Mouse (Mus musculus) neural tube, embryonic 15.5 days (tissue): Measurements from ENCODE around the gene Lemd2. TPM values are rescaled to one million over a fixed set of nuclear protein-coding genes. Genes with fewer than 3 reads are reported as not detected.
A peak's percentile ranks its signal among the peaks of the same experiment; 100 is the strongest.

Experiments
- ATAC-seq: fragments of 200-750 bp; cut with Nextera tagmentation; 2 replicates; pipeline ENCODE4 v1.8.0; 2017; ENCODE audit warnings: mild to moderate bottlenecking, moderate TSS enrichment, moderate library complexity; ENCODE audit not compliant: low FRiP score
- H3K27ac ChIP-seq: fragments of 300-500 bp; sonication (generic); replicated peaks from 2 replicates; pipeline ENCODE4 v1.5.1; 2015; ENCODE audit warnings: mild to moderate bottlenecking, inconsistent platforms
- H3K27me3 ChIP-seq: fragments of 300-500 bp; sonication (generic); replicated peaks from 2 replicates; pipeline ENCODE4 v1.6.1; 2015; ENCODE audit warnings: inconsistent platforms
- H3K36me3 ChIP-seq: fragments of 300-500 bp; sonication (generic); 2 replicates; pipeline ENCODE4 v1.6.1; 2015; ENCODE audit warnings: inconsistent platforms
- H3K4me1 ChIP-seq: fragments of 300-500 bp; sonication (generic); 2 replicates; pipeline ENCODE4 v1.6.1; 2015; ENCODE audit warnings: inconsistent platforms
- H3K4me2 ChIP-seq: fragments of 300-500 bp; sonication (generic); 2 replicates; pipeline ENCODE4 v1.6.1; 2015; ENCODE audit warnings: inconsistent platforms, mild to moderate bottlenecking, moderate library complexity
- H3K4me3 ChIP-seq: fragments of 300-500 bp; sonication (generic); replicated peaks from 2 replicates; pipeline ENCODE4 v1.5.1; 2015; ENCODE audit warnings: mild to moderate bottlenecking, inconsistent platforms
- H3K9ac ChIP-seq: fragments of 300-500 bp; sonication (generic); replicated peaks from 2 replicates; pipeline ENCODE4 v1.6.1; 2015; ENCODE audit warnings: mild to moderate bottlenecking, inconsistent platforms
- H3K9me3 ChIP-seq: fragments of 300-500 bp; sonication (generic); replicated peaks from 2 replicates; pipeline ENCODE4 v1.6.1; 2016; ENCODE audit warnings: inconsistent platforms
- WGBS: fragments of 180-500 bp; shearing (Covaris S2); methylation state at CpG from one replicate; pipeline ENCODE4 v1.1.7; 2015; ENCODE audit warnings: mixed read lengths; 5-methylcytosine and 5-hydroxymethylcytosine counted together
- polyA plus RNA-seq: library from polyadenylated mRNA; unstranded; fragments of >200 nt; fragmentation: Nextera tagmentation; extraction: Ambion mirVana; gene quantifications from 2 replicates; pipeline ENCODE4 v1.2.1, GENCODE M21; 2015

Lemd2 gene
- polyA plus RNA-seq, 1 experiment from 2014 or later: 19.7 TPM

GRCm38 (mm10) chr17:27152976-27153723, 51.1 kb downstream of the Lemd2 start:
- Histone ChIP-seq H3K9me3 (no peaks in the 10 kb centered on the region), H3K9ac (no peak overlapping the region), H3K4me1 (peaks cover 28% of the 10 kb centered on the region), H3K4me3 (no peak overlapping the region), H3K36me3 (no peaks in the 10 kb centered on the region), H3K27ac (0 out of 2 replicates have a peak overlapping the region, but pooled peaks have one; percentile 15), H3K27me3 (no peaks in the 10 kb centered on the region), H3K4me2 (no peak overlapping the region)
- 68% methylated on average over 8 of the region's 8 CpGs for WGBS
- ATAC-seq: no peak

DNA sequence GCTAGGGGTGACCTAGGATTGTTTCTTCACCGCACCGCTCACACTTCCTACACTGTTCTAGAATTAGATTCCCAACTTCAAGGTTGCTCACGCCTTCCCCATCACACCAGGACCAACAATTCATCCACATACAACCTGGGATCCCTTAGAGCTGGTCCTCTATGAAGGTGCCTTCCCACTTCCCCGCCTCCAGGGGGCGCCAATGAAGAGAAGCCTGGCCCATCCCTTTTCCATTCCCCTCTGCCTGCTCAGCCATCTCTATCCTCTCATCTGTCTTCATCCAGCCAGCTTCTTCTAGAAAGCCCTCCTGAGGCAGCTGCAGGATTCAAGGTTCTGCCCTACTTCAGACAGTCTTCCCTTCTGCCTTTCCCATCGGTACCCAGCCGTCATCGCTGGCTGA, 52.9 kb downstream of the Lemd2 start:
- H3K4me1 ChIP-seq: peaks cover 35% of the 10 kb centered on the region

DNA sequence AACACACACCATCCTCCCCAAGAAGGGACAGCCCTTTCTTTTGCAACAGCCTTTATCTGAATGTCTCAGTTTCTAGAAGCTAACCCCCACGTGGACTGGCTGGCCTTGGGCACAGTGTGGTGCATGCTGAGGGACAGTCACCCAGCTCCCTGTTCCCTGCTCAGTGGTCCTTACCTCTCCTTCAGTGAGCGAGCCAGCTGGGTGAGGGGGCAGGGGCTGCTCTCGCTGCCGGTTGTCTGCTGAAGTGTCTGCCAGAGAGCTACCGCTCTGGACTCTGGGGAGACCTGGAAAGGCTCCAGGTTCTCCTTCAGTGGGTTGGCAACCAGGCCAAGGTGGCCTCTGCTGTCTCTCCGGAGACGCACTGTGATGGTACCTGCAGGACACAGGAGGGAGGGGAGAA, 53.4 kb downstream of the Lemd2 start:
- no peak overlapping the region for H3K4me2 ChIP-seq
- no peaks in the 10 kb centered on the region for H3K36me3 ChIP-seq
- H3K4me3 ChIP-seq: no peak overlapping the region
- H3K4me1 ChIP-seq: peaks cover 40% of the 10 kb centered on the region
- H3K9ac ChIP-seq: no peak overlapping the region
- no peak overlapping the region for H3K27ac ChIP-seq
- no peak for ATAC-seq
- 57% methylated on average over 7 of the region's 7 CpGs for WGBS
- H3K27me3 ChIP-seq: no peaks in the 10 kb centered on the region
- H3K9me3 ChIP-seq: no peaks in the 10 kb centered on the region

More for the DNA sequence above, 52.9 kb downstream of the Lemd2 start:
- H3K9me3 ChIP-seq: no peaks in the 10 kb centered on the region
- H3K27ac ChIP-seq: no peak overlapping the region
- no peak overlapping the region for H3K9ac ChIP-seq
- no peak for ATAC-seq
- no peaks in the 10 kb centered on the region for H3K27me3 ChIP-seq
- WGBS: 71% methylated on average over 8 of the region's 8 CpGs
- no peak overlapping the region for H3K4me2 ChIP-seq
- H3K36me3 ChIP-seq: no peaks in the 10 kb centered on the region
- H3K4me3 ChIP-seq: no peak overlapping the region

DNA sequence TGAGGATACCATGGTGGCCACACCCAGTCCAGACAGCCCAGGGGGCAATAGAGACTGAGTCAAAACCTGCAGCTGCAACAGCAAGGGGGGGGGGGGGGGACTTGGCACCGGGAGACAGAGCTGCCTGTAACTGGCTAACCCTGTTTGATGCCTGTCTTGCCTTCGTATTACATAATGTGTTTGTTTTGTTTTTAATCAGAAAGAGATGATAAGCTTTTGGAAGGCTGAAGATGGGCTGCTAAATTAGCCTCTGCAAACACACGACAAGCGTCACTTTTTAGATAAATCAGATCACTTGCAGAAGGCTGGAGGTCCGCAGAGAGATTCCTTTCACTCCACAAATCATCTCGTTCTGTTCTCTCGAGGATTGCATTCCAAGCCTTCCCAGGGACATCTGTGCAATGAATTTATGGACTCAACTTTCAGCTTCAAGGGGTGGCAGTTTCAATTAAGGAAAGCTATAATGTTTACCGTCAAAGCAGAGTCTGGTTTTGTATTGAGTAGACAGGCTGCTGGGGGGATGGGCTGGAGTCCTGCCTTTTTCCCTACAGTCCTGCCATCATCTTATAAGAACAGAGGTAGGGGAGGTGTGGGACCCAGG, 57.8 kb downstream of the Lemd2 start:
- WGBS: 8% methylated on average over 8 of the region's 8 CpGs
- peaks cover 51% of the 10 kb centered on the region for H3K4me1 ChIP-seq
- ATAC-seq: no peak; the same call in 1 of the 2 replicates

DNA sequence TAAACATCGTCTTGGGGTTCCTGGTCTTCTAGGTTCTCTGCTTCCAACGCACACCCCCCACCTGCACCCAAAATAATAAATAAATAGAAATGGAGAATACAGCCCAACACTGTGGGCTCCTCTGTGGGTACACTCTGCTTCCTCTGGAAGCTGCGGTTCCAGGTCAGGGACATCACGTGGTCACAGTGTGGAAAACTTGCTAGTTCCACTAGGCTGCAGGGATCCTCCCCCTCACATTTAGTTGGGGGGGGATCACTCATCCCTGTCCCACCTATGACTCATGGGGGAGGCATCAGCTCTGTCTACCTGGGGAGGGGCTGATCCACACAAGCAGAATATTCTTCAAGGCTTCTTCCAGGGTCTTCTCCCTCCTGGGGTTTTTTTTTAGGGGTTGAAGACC, 60.1 kb downstream of the Lemd2 start:
- Histone ChIP-seq H3K4me3 (no peak overlapping the region), H3K36me3 (no peaks in the 10 kb centered on the region), H3K27me3 (no peaks in the 10 kb centered on the region), H3K9me3 (no peaks in the 10 kb centered on the region), H3K4me1 (peaks cover 61% of the 10 kb centered on the region), H3K9ac (no peak overlapping the region), H3K27ac (no peak overlapping the region), H3K4me2 (no peak overlapping the region)
- WGBS: 70% methylated on average over 4 of the region's 4 CpGs
- no peak for ATAC-seq

More for the DNA sequence above, 57.8 kb downstream of the Lemd2 start:
- H3K4me3 ChIP-seq: no peak overlapping the region
- no peaks in the 10 kb centered on the region for H3K36me3 ChIP-seq
- H3K9ac ChIP-seq: 0 out of 2 replicates have a peak overlapping the region, but pooled peaks have one; percentile 10
- H3K4me2 ChIP-seq: peak overlapping the region; percentile 2; the same call in 1 of the 2 replicates
- no peaks in the 10 kb centered on the region for H3K27me3 ChIP-seq
- H3K27ac ChIP-seq: no peak overlapping the region
- no peaks in the 10 kb centered on the region for H3K9me3 ChIP-seq

DNA sequence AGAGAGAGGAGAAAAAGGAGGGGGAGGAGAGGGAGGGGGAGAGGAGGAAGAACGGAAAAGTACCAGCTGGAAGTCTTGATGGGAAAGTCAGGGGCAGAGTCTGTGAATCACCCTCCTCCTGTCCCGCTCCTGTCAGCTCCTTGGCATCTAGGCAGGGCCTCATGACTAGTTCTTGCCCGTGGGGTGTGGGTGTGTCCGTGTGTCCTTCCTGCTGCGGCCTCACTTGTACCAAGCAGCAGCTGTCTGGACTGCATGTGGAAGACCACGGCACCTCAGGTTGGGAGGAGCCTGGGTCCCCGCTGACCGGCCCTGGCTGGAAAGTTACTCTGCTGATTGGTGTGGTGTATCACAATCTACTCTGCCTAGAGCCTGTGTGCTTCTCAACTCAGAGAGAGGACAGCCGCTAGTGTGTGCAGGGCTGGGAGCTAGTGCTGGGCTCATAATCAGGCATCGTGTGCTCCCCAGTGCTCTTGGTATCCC, 62.3 kb downstream of the Lemd2 start:
- Histone ChIP-seq H3K4me3 (no peak overlapping the region), H3K36me3 (no peaks in the 10 kb centered on the region), H3K9me3 (no peaks in the 10 kb centered on the region), H3K4me2 (no peak overlapping the region; the same call in 1 of the 2 replicates), H3K27ac (no peak overlapping the region), H3K9ac (no peak overlapping the region), H3K4me1 (peaks cover 63% of the 10 kb centered on the region), H3K27me3 (no peaks in the 10 kb centered on the region)
- no peak for ATAC-seq
- 48% methylated on average over 10 of the region's 10 CpGs for WGBS

DNA sequence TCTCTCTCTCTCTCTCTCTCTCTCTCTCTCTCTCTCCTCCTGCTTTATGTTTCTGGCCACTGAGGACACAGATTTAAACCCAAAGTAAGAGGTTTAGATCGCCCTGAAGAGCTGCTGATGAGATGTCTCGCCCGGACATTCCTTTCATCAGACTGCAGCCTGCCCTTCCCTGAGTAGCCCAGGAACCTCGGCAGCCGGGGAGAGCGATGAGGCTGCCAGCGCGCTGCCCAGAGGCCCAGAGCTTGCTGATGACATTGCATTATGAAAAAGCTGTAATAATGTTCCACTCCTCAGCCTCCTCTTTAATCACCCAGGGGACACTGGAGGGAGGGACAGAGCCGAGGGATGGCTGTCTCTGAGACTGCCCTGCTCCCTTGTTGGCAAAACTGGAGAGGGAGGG, 64.0 kb downstream of the Lemd2 start:
- Histone ChIP-seq H3K36me3 (no peaks in the 10 kb centered on the region), H3K9ac (no peak overlapping the region), H3K9me3 (no peaks in the 10 kb centered on the region), H3K27me3 (no peaks in the 10 kb centered on the region), H3K4me3 (no peak overlapping the region), H3K4me1 (peaks cover 51% of the 10 kb centered on the region), H3K4me2 (no peak overlapping the region), H3K27ac (no peak overlapping the region; the same call in 1 of the 2 replicates)
- whole genome bisulfite sequencing: 31% methylated on average over 9 of the region's 9 CpGs
- no peak for ATAC-seq

Other genes starting within 250 kb of the Lemd2 start
- 15.9 and 16.0 TPM in 2 replicates for gene Zbtb9, start 231.3 kb downstream of the Lemd2 start, polyA plus RNA-seq
- 4.5 TPM in 2 replicates for gene Bak1, start 175.5 kb downstream of the Lemd2 start, polyA plus RNA-seq
- 0.82 and 2.9 TPM in 2 replicates for gene Itpr3, start 147.2 kb downstream of the Lemd2 start, polyA plus RNA-seq
- gene Uqcc2, start 70.6 kb downstream of the Lemd2 start, polyA plus RNA-seq: 349 and 390 TPM in 2 replicates
- gene Ip6k3, start 36.7 kb downstream of the Lemd2 start, polyA plus RNA-seq: 0.23 and 0.40 TPM in 2 replicates